Comparison of ENCODE assay signal across 8 mouse cellular contexts in the genomic region with DNA sequence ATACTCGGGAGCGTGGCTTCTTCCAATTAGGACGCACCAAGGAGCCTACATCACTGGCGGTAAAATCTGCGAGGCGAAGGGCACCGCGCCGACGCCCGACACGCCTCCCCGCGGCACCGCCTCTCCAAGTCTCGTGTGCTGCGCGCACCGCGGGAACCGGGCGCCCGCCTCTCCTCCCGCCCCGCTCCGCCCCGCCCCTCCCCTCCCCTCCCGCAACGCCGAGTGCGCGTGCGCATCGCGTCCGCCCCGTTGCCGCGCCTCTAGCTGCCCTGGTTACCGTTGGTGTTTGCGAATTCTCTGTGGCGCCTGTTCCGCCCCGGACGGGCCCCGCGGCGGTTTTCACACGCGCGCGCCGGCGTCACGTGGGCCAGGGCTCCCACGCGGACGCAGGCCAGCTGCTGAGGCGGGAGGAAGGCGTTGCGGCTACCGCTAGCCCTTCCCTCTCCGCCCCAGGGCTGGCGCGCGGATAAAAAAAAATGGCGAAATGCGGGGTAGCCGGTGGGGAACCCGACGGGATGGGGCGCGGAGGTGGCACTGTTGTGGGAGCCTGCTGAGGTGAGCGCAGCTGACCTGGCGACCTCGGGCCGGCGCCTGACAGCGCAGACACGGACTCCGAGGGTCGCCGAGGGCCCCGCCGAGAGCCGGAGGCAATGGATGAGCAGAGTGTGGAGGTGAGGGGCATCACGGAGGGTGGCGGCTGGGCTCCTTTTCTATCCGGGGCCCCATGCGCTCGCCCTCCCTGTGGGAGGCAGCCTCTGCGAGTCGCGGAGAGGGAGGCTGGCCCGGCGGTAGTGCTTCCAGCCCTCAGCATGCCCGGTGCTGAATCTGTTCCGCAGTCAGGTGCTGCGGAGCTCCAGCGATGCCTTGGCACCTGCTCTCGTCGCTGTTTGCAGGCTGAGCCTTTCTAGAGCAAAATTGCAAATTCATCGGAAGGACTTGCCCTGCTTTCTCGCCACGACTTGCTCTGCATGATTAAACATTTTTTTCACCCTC. TPM values are rescaled to one million over a fixed set of nuclear protein-coding genes. Genes with fewer than 3 reads are reported as not detected.
DNase-seq lines count a peak whose midpoint lies in the region; ATAC-seq lines count a peak whose summit lies in the region.

Trim37 (plus strand) TSS at position 254 of the 993 bp plus-strand sequence.

- H3K9ac ChIP-seq in intestine, embryonic 14.5 days (ENCODE audit: low read length) = peak within 1 kb of the TSS; percentile 83

- H3K27ac ChIP-seq in intestine, embryonic 14.5 days (ENCODE audit: low read depth) = peak within 1 kb of the TSS; percentile 86

- H3K36me3 ChIP-seq in intestine, embryonic 14.5 days (ENCODE audit: control insufficient read depth, insufficient read depth, low read length) = peaks cover 31% of the 10 kb centered on the region

- no peaks in the 10 kb centered on the region for H3K27me3 ChIP-seq in intestine, embryonic 14.5 days (replicated peaks; ENCODE audit: control insufficient read depth, insufficient read depth, low read length)

- WGBS in intestine, embryonic 14.5 days = under 1% methylated on average over 99 of the region's 105 CpGs

- ATAC-seq in intestine, embryonic 14.5 days (replicated peaks; ENCODE audit: low FRiP score, low TSS enrichment, low read depth) = peak; percentile 93

- intact Hi-C loops in left cerebral cortex, postnatal 14 days (cut with DNase I) = no loop called here

- H3K4me1 ChIP-seq in intestine, embryonic 14.5 days (replicated peaks; ENCODE audit: control insufficient read depth, insufficient read depth, low read length) = peaks cover 9% of the 10 kb centered on the region; the same call in 1 of the 2 replicates

- DNase-seq in adrenal gland, adult 18-20 months (ENCODE audit: low spot score in 2 of 2) = peak; percentile 83 to 85
- DNase-seq in embryo, embryonic 11 days = peak; percentile 97
- DNase-seq in gastrocnemius, postnatal 25 days = peak; percentile 90
- peak; percentile 90 for DNase-seq in intestine, embryonic 14.5 days (ENCODE audit: low spot score)
- peak; percentile 91 to 92 for DNase-seq in left cerebral cortex, postnatal 14 days (ENCODE audit: low spot score in 2 of 2)
- peak; percentile 94 for DNase-seq in mesoderm, embryonic 11.5 days (ENCODE audit: low read depth, low spot score)
- DNase-seq in right cerebral cortex, postnatal 36 days (ENCODE audit: low spot score in 2 of 2) = peak; percentile 88 to 89
- peak; percentile 93 for DNase-seq in yolk sac, embryonic 10.5 days (ENCODE audit: low spot score)

- peak within 1 kb of the TSS; percentile 79 for H3K4me2 ChIP-seq in intestine, embryonic 14.5 days (ENCODE audit: low read length)

- peak within 1 kb of the TSS; percentile 90 for H3K4me3 ChIP-seq in intestine, embryonic 14.5 days (ENCODE audit: low read depth, low read length)

- no peaks in the 10 kb centered on the region for H3K9me3 ChIP-seq in intestine, embryonic 14.5 days (ENCODE audit: control insufficient read depth, low read length)

RNA-seq across cellular contexts. Expression of gene Trim37, which starts in this region (rescaled TPM):
- total RNA-seq in adrenal gland, adult 18-20 months (2021) = 10 to 100 TPM; 14.2 to 14.9 TPM
- total RNA-seq in gastrocnemius, postnatal 25 days (2021) = 1 to 10 TPM; 2.7 to 3.6 TPM
- polyA plus RNA-seq in intestine, embryonic 14.5 days (2014; fragmentation: Nextera tagmentation; extraction: Ambion mirVana) = 31.3 and 39.4 TPM in 2 replicates
- 100 to 1,000 TPM; 198 to 209 TPM for total RNA-seq in left cerebral cortex, postnatal 14 days (2021)

Comparison
In these comparisons a context has a peak if more than half of its experiments do, and no peak if none do; other contexts are left out.
1. Peak in every context shown above with its lines: DNase-seq, ATAC-seq, H3K4me3 ChIP-seq and H3K27ac ChIP-seq.
2. RNA of gene Trim37 (total RNA-seq): 198 to 209 TPM in left cerebral cortex, postnatal 14 days; 14.2 to 14.9 TPM in adrenal gland, adult 18-20 months and 2.7 to 3.6 TPM in gastrocnemius, postnatal 25 days; every median in the first group is over 10 times any median in the second.